Mouse (Mus musculus): ENCODE data around the gene 2010300C02Rik.

DNA sequence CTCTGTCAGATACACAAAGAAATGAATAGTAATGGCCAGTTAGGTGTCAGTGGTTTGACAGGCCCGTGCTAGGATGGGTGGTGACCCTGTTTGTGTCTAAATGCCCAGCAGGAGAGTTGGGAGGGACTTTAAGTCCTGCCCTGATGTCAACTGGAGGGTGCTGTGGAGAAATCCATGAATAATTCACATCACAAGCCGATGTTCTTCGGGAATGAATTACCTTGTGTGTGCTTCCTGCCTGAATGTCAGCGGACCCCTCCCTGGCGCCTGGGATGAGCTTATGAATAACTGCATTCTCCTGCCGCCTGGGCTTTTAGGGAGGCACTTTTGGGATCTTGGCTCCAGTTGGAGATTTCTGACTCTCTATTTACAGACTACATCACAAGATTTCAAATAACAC lies 154.5 kb downstream of the 2010300C02Rik start:
- TF ChIP-seq CTCF (IDR thresholded peaks at IDR 0.05; ENCODE audit: extremely low read depth, insufficient read depth, low read length) (no peak), POLR2A (IDR thresholded peaks at IDR 0.05; ENCODE audit: extremely low read depth, insufficient read depth, low read length) (no peak)
